Mouse (Mus musculus) limb, embryonic 12.5 days (tissue): Measurements from ENCODE around the gene Gm20741. TPM values are rescaled to one million over a fixed set of nuclear protein-coding genes. Genes with fewer than 3 reads are reported as not detected.

Source experiments
- polyA plus RNA-seq: library from polyadenylated mRNA; unstranded; fragments of >200 nt; fragmentation: Nextera tagmentation; extraction: Ambion mirVana; gene quantifications from 2 replicates; pipeline ENCODE4 v1.2.1, GENCODE M21; 2016

Gm20741 gene
- polyA plus RNA-seq, 1 experiment from 2014 or later, result not detected

Other genes starting within 250 kb of the Gm20741 start
- gene Cldn8, start 249.0 kb downstream of the Gm20741 start, polyA plus RNA-seq, result 2.8 and 3.6 TPM in 2 replicates
- gene Krtap24-1, start 199.9 kb downstream of the Gm20741 start, polyA plus RNA-seq, result not detected in 2 replicates
- gene 2310079G19Rik, start 184.6 kb downstream of the Gm20741 start, polyA plus RNA-seq, result not detected in 2 replicates
- gene Krtap26-1, start 164.4 kb downstream of the Gm20741 start, polyA plus RNA-seq, result not detected in 2 replicates
- gene Krtap27-1, start 140.5 kb downstream of the Gm20741 start, polyA plus RNA-seq, result not detected in 2 replicates
- gene 2310061N02Rik, start 104.3 kb downstream of the Gm20741 start, polyA plus RNA-seq, result not detected in 2 replicates
- gene Krtap13-1, start 83.4 kb downstream of the Gm20741 start, polyA plus RNA-seq, result not detected in 2 replicates
- not detected in 2 replicates for gene Krtap13, start 60.6 kb downstream of the Gm20741 start, polyA plus RNA-seq
- gene 2310034C09Rik, start 53.4 kb downstream of the Gm20741 start, polyA plus RNA-seq, result not detected in 2 replicates
- not detected in 2 replicates for gene 2310057N15Rik, start 38.0 kb downstream of the Gm20741 start, polyA plus RNA-seq
- not detected in 2 replicates for gene Gm5965, start 34.3 kb downstream of the Gm20741 start, polyA plus RNA-seq
- gene Krtap15, start 8.0 kb upstream of the Gm20741 start, polyA plus RNA-seq, result 0.25 and 0.26 TPM in 2 replicates
- not detected in 2 replicates for gene Krtap14, start 13.9 kb upstream of the Gm20741 start, polyA plus RNA-seq
- gene Krtap19-1, start 57.2 kb upstream of the Gm20741 start, polyA plus RNA-seq, result not detected in 2 replicates
- not detected in 2 replicates for gene Krtap19-2, start 62.0 kb upstream of the Gm20741 start, polyA plus RNA-seq
- gene Krtap19-3, start 65.8 kb upstream of the Gm20741 start, polyA plus RNA-seq, result not detected in 2 replicates
- not detected in 2 replicates for gene Krtap19-4, start 72.9 kb upstream of the Gm20741 start, polyA plus RNA-seq
- not detected in 2 replicates for gene Krtap19-5, start 84.2 kb upstream of the Gm20741 start, polyA plus RNA-seq
- gene Krtap19-9b, start 120.0 kb upstream of the Gm20741 start, polyA plus RNA-seq, result not detected in 2 replicates
- gene Krtap16-3, start 150.7 kb upstream of the Gm20741 start, polyA plus RNA-seq, result not detected in 2 replicates
- gene Krtap22-2, start 198.5 kb upstream of the Gm20741 start, polyA plus RNA-seq, result not detected in 2 replicates
- not detected in 2 replicates for gene Gm10229, start 203.1 kb upstream of the Gm20741 start, polyA plus RNA-seq
- gene Krtap6-1, start 219.5 kb upstream of the Gm20741 start, polyA plus RNA-seq, result not detected in 2 replicates
- not detected in 2 replicates for gene Gm10228, start 229.3 kb upstream of the Gm20741 start, polyA plus RNA-seq
- not detected in 2 replicates for gene Krtap6-5, start 235.7 kb upstream of the Gm20741 start, polyA plus RNA-seq